Mouse (Mus musculus) central nervous system, embryonic 11.5 days (tissue): ENCODE results near the gene Rsl24d1. TPM values are rescaled to one million over a fixed set of nuclear protein-coding genes. Genes with fewer than 3 reads are reported as not detected.

Experiments
- polyA plus RNA-seq: library from polyadenylated mRNA; depleted of rRNA; stranded (reverse); fragments of >200 nt; gene quantifications from 2 replicates; pipeline ENCODE4 v1.2.3, GENCODE M21; 2012; rRNA removed

The Rsl24d1 gene
- 106 and 132 TPM in 2 replicates for polyA plus RNA-seq

GRCm38 (mm10) chr9:73112919-73113906 is at the start of gene Rsl24d1:
TSS of gene Rsl24d1 (plus strand) at chr9:73113426.

GRCm38 (mm10) chr9:73101536-73101935 is 11.7 kb upstream of the Rsl24d1 start, which contains the start of gene Khdc3:
TSS of gene Khdc3 (plus strand) at chr9:73101836.

GRCm38 (mm10) chr9:73102181-73102580 is 11.0 kb upstream of the Rsl24d1 start, which contains the start of gene Gm20509:
TSS of gene Gm20509 (plus strand) at chr9:73102470.

Other genes with a start within 250 kb of the Rsl24d1 start
- gene Pygo1, start 187.8 kb upstream of the Rsl24d1 start, polyA plus RNA-seq, result 8.5 and 12.7 TPM in 2 replicates
- gene Dyx1c1, start 154.6 kb upstream of the Rsl24d1 start, polyA plus RNA-seq, result 1.9 and 2.8 TPM in 2 replicates
- gene Gm44503, start 154.6 kb upstream of the Rsl24d1 start, polyA plus RNA-seq, result not detected in 2 replicates
- 16.0 and 18.5 TPM in 2 replicates for gene Ccpg1os, start 128.0 kb upstream of the Rsl24d1 start, polyA plus RNA-seq
- gene Ccpg1, start 128.0 kb upstream of the Rsl24d1 start, polyA plus RNA-seq, result 13.7 and 15.1 TPM in 2 replicates
- gene Pigb, start 73.0 kb upstream of the Rsl24d1 start, polyA plus RNA-seq, result 9.3 and 18.2 TPM in 2 replicates
- gene Rab27a, start 68.6 kb upstream of the Rsl24d1 start, polyA plus RNA-seq, result 1.9 and 3.9 TPM in 2 replicates
- 0.15 TPM in 1 of 2 replicates, not detected in the other for gene Khdc3, start 11.6 kb upstream of the Rsl24d1 start, polyA plus RNA-seq
- gene Gm20509, start 11.0 kb upstream of the Rsl24d1 start, polyA plus RNA-seq, result not detected in 2 replicates